8 mouse cellular contexts compared by ENCODE assay signal in the genomic region with DNA sequence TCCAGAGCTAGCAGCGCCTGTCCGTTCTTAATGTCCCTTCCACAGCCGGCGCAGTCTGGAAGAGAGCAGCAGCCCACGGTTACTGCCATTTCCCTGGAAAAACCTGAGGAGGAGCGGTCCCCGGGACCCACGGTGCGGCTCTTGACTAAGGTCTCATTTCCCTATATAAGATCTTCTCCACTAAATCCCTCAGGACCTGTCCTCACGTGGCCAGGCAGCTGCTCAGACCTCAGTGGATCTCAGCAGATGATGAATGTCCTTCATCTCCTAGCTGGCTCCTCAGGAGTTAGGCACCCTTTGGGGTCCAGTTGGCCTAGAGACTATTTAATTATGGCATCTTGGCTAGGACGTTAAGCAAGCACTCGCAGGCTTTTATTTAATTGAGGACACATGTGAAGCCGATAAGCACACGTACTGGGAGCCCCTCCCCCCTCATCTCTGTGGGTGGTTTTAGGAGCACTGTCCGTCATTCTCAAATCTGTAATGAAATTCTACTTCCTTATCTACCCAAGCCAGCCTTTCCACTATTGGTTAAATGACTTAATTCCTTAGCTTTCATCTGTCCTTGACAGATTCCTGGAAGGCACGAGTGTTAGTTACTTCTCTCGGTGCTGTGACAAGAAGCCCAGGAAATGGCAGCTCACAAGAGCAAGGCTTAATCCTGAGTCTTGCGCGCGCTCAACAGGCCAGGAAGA.
DNase-seq lines count a peak whose midpoint lies in the region; ATAC-seq lines count a peak whose summit lies in the region.
"Had no signal": no experiment of that assay in that cellular context is flagged by ENCODE, and none has a peak within 500 bp of the region (broad histone marks: within the 10 kb centered on the region; RNA-seq: fewer than 3 reads in every experiment).

No protein-coding gene starts in this region.

- H3K27me3 ChIP-seq in lung, embryonic 15.5 days = no peaks in the 10 kb centered on the region
- no peaks in the 10 kb centered on the region for H3K27me3 ChIP-seq in heart, embryonic 13.5 days (replicated peaks)
- no peaks in the 10 kb centered on the region for H3K27me3 ChIP-seq in limb, embryonic 11.5 days (ENCODE audit: control insufficient read depth, insufficient read depth, low read length)
- no peaks in the 10 kb centered on the region for H3K27me3 ChIP-seq in stomach, embryonic 16.5 days (ENCODE audit: control insufficient read depth, insufficient read depth, low read length)

- no peaks in the 10 kb centered on the region for H3K36me3 ChIP-seq in lung, embryonic 15.5 days
- peaks cover 31% of the 10 kb centered on the region for H3K36me3 ChIP-seq in heart, embryonic 13.5 days
- no peaks in the 10 kb centered on the region for H3K36me3 ChIP-seq in limb, embryonic 11.5 days (ENCODE audit: control insufficient read depth, insufficient read depth, low read length)
- no peaks in the 10 kb centered on the region for H3K36me3 ChIP-seq in stomach, embryonic 16.5 days (ENCODE audit: control insufficient read depth, insufficient read depth, low read length)

- WGBS in lung, embryonic 15.5 days = 26% methylated on average over 20 of the region's 20 CpGs
- 45% methylated on average over 20 of the region's 20 CpGs for WGBS in heart, embryonic 13.5 days
- 31% methylated on average over 20 of the region's 20 CpGs for WGBS in limb, embryonic 11.5 days
- 39% methylated on average over 20 of the region's 20 CpGs for WGBS in stomach, embryonic 16.5 days

- H3K9me3 ChIP-seq in lung, embryonic 15.5 days = no peaks in the 10 kb centered on the region
- H3K9me3 ChIP-seq in heart, embryonic 13.5 days = no peaks in the 10 kb centered on the region
- H3K9me3 ChIP-seq in limb, embryonic 11.5 days (ENCODE audit: control insufficient read depth, low read length) = no peaks in the 10 kb centered on the region
- H3K9me3 ChIP-seq in stomach, embryonic 16.5 days (replicated peaks; ENCODE audit: control insufficient read depth, low read length) = no peaks in the 10 kb centered on the region

- peak overlapping the region; percentile 29; the same call in 1 of the 2 replicates for H3K27ac ChIP-seq in lung, embryonic 15.5 days
- H3K27ac ChIP-seq in heart, embryonic 13.5 days (replicated peaks) = no peak overlapping the region
- no peak overlapping the region for H3K27ac ChIP-seq in limb, embryonic 11.5 days (replicated peaks; ENCODE audit: low read depth, low read length)
- H3K27ac ChIP-seq in stomach, embryonic 16.5 days (ENCODE audit: low read length) = peak overlapping the region; percentile 16; the same call in 1 of the 2 replicates

- no peak for DNase-seq in lung, adult 18-20 months
- DNase-seq in limb, embryonic 11.5 days (ENCODE audit: low spot score) = no peak
- DNase-seq in frontal cortex, postnatal 36 days (ENCODE audit: low spot score in 2 of 2) = no peak

- H3K4me1 ChIP-seq in lung, embryonic 15.5 days = peaks cover 14% of the 10 kb centered on the region
- peaks cover 35% of the 10 kb centered on the region for H3K4me1 ChIP-seq in heart, embryonic 13.5 days
- H3K4me1 ChIP-seq in limb, embryonic 11.5 days (ENCODE audit: control insufficient read depth, insufficient read depth, low read length) = peaks cover 17% of the 10 kb centered on the region
- peaks cover 17% of the 10 kb centered on the region for H3K4me1 ChIP-seq in stomach, embryonic 16.5 days (ENCODE audit: control insufficient read depth, insufficient read depth, low read length)

- peak overlapping the region; percentile 48 for H3K4me2 ChIP-seq in lung, embryonic 15.5 days
- peak overlapping the region; percentile 46 for H3K4me2 ChIP-seq in heart, embryonic 13.5 days
- H3K4me2 ChIP-seq in limb, embryonic 11.5 days (ENCODE audit: low read depth, severe bottlenecking) = peak overlapping the region; percentile 28
- H3K4me2 ChIP-seq in stomach, embryonic 16.5 days (ENCODE audit: low read depth, low read length) = peak overlapping the region; percentile 34

- H3K9ac ChIP-seq in lung, embryonic 15.5 days = no peak overlapping the region
- H3K9ac ChIP-seq in heart, embryonic 13.5 days = 0 out of 2 replicates have a peak overlapping the region, but pooled peaks have one; percentile 50
- peak overlapping the region; percentile 7; the same call in 1 of the 2 replicates for H3K9ac ChIP-seq in limb, embryonic 11.5 days (ENCODE audit: low read length)
- peak overlapping the region; percentile 38; the same call in 1 of the 2 replicates for H3K9ac ChIP-seq in stomach, embryonic 16.5 days (ENCODE audit: low read length)

- peak; percentile 63; the same call in 1 of the 2 replicates for ATAC-seq in lung, embryonic 15.5 days (ENCODE audit: borderline replicate concordance, extremely low read depth, low FRiP score, low TSS enrichment)
- ATAC-seq in heart, embryonic 13.5 days (ENCODE audit: extremely low read depth, insufficient number of reproducible peaks, low FRiP score, low TSS enrichment) = no peak
- no peak for ATAC-seq in limb, embryonic 11.5 days (ENCODE audit: insufficient number of reproducible peaks, low FRiP score, low TSS enrichment, low read depth)
- peak; percentile 11; the same call in 1 of the 2 replicates for ATAC-seq in stomach, embryonic 16.5 days (ENCODE audit: insufficient read depth, low FRiP score)
- no peak for ATAC-seq in granulocyte monocyte progenitor cell, adult 5-6 weeks (replicated peaks; ENCODE audit: poor library complexity, severe bottlenecking)

- peak overlapping the region; percentile 15; the same call in 1 of the 2 replicates for H3K4me3 ChIP-seq in lung, embryonic 15.5 days
- H3K4me3 ChIP-seq in heart, embryonic 13.5 days = no peak overlapping the region
- H3K4me3 ChIP-seq in limb, embryonic 11.5 days (ENCODE audit: low read depth, low read length) = no peak overlapping the region
- no peak overlapping the region for H3K4me3 ChIP-seq in stomach, embryonic 16.5 days (replicated peaks; ENCODE audit: low read length)
- H3K4me3 ChIP-seq: myocyte had no signal

Comparison
In these comparisons a context has a peak if more than half of its experiments do, and no peak if none do; other contexts are left out.
1. ATAC-seq: peak in lung, embryonic 15.5 days (single experiment) and stomach, embryonic 16.5 days (single experiment); none in heart, embryonic 13.5 days (single experiment), limb, embryonic 11.5 days (single experiment) and granulocyte monocyte progenitor cell, adult 5-6 weeks (single experiment).
2. H3K27ac ChIP-seq: peak in lung, embryonic 15.5 days (single experiment) and stomach, embryonic 16.5 days (single experiment); none in heart, embryonic 13.5 days (single experiment) and limb, embryonic 11.5 days (single experiment).
3. Peak in every context shown above with its lines, with median percentiles within 50 percentile points of each other: H3K4me2 ChIP-seq.